8 mouse cellular contexts compared by ENCODE assay signal in genomic region chr10:29146858-29147640, GRCm38 (mm10). TPM values are rescaled to one million over a fixed set of nuclear protein-coding genes. Genes with fewer than 3 reads are reported as not detected.
DNase-seq lines count a peak whose midpoint lies in the region; ATAC-seq and TF ChIP-seq lines count a peak whose summit lies in the region.

No protein-coding gene starts in this region.

- TF ChIP-seq EP300 in stomach, postnatal 0 days (optimal IDR thresholded peaks at IDR 0.05), result no peak

- H3K27me3 ChIP-seq in heart, embryonic 12.5 days (replicated peaks), result peaks cover 60% of the 10 kb centered on the region
- peaks cover 60% of the 10 kb centered on the region for H3K27me3 ChIP-seq in kidney, embryonic 16.5 days (ENCODE audit: insufficient read depth, low read length)
- H3K27me3 ChIP-seq in limb, embryonic 15.5 days, result peaks cover 61% of the 10 kb centered on the region
- no peaks in the 10 kb centered on the region for H3K27me3 ChIP-seq in midbrain, postnatal 0 days (ENCODE audit: insufficient read depth, low read length)
- H3K27me3 ChIP-seq in stomach, postnatal 0 days (ENCODE audit: control insufficient read depth, insufficient read depth, low read length), result peaks cover 6% of the 10 kb centered on the region; the same call in 1 of the 2 replicates

- H3K9me3 ChIP-seq in heart, embryonic 12.5 days (replicated peaks), result no peaks in the 10 kb centered on the region
- no peaks in the 10 kb centered on the region for H3K9me3 ChIP-seq in kidney, embryonic 16.5 days (ENCODE audit: low read length)
- H3K9me3 ChIP-seq in limb, embryonic 15.5 days, result no peaks in the 10 kb centered on the region
- no peaks in the 10 kb centered on the region for H3K9me3 ChIP-seq in midbrain, postnatal 0 days (ENCODE audit: low read length)
- no peaks in the 10 kb centered on the region for H3K9me3 ChIP-seq in stomach, postnatal 0 days (ENCODE audit: control insufficient read depth, low read length)

- no peak for TF ChIP-seq CTCF in embryonic fibroblast, embryonic 13.5 days (IDR thresholded peaks at IDR 0.05; ENCODE audit: borderline replicate concordance, insufficient read depth, low read length)
- no peak for TF ChIP-seq CTCF in midbrain, postnatal 0 days (IDR thresholded peaks at IDR 0.05)
- TF ChIP-seq CTCF in stomach, postnatal 0 days (IDR thresholded peaks at IDR 0.05; ENCODE audit: low read depth), result no peak

- no peaks in the 10 kb centered on the region for H3K36me3 ChIP-seq in heart, embryonic 12.5 days
- no peaks in the 10 kb centered on the region for H3K36me3 ChIP-seq in kidney, embryonic 16.5 days (ENCODE audit: insufficient read depth, low read length)
- no peaks in the 10 kb centered on the region for H3K36me3 ChIP-seq in limb, embryonic 15.5 days
- peaks cover 2% of the 10 kb centered on the region; the same call in 1 of the 2 replicates for H3K36me3 ChIP-seq in midbrain, postnatal 0 days (ENCODE audit: insufficient read depth, low read length)
- no peaks in the 10 kb centered on the region for H3K36me3 ChIP-seq in stomach, postnatal 0 days (ENCODE audit: control insufficient read depth, insufficient read depth, low read length)

- peak overlapping the region; percentile 97 for H3K4me2 ChIP-seq in heart, embryonic 12.5 days
- peak overlapping the region; percentile 90 for H3K4me2 ChIP-seq in kidney, embryonic 16.5 days (replicated peaks; ENCODE audit: low read depth, low read length)
- peak overlapping the region; percentile 96 for H3K4me2 ChIP-seq in limb, embryonic 15.5 days
- H3K4me2 ChIP-seq in midbrain, postnatal 0 days (ENCODE audit: low read depth, low read length, poor library complexity, severe bottlenecking), result peak overlapping the region; percentile 88
- peak overlapping the region; percentile 77 for H3K4me2 ChIP-seq in stomach, postnatal 0 days (replicated peaks; ENCODE audit: low read depth)

- ATAC-seq in heart, embryonic 12.5 days (ENCODE audit: insufficient number of reproducible peaks, low FRiP score), result peak; percentile 79
- ATAC-seq in kidney, embryonic 16.5 days (ENCODE audit: low FRiP score, low TSS enrichment), result peak; percentile 96
- peak; percentile 74 for ATAC-seq in limb, embryonic 15.5 days (ENCODE audit: insufficient number of reproducible peaks, low FRiP score, low TSS enrichment, low read depth)
- ATAC-seq in midbrain, postnatal 0 days (ENCODE audit: low FRiP score), result peak; percentile 78
- peak; percentile 87 for ATAC-seq in stomach, postnatal 0 days (ENCODE audit: low FRiP score, low TSS enrichment)

- peak; percentile 64 to 79 for DNase-seq in urinary bladder, adult 18-20 months (ENCODE audit: low spot score in 2 of 2)
- no peak for DNase-seq in urinary bladder, postnatal 10 days (ENCODE audit: low spot score)
- peak; percentile 79 for DNase-seq in midbrain, postnatal 0 days (ENCODE audit: low spot score)
- DNase-seq in stomach, postnatal 0 days (ENCODE audit: low spot score), result peak; percentile 88

- under 1% methylated on average over 64 of the region's 65 CpGs for WGBS in heart, embryonic 12.5 days
- 1% methylated on average over 59 of the region's 65 CpGs for WGBS in kidney, embryonic 16.5 days
- WGBS in limb, embryonic 15.5 days, result 1% methylated on average over 59 of the region's 65 CpGs
- under 1% methylated on average over 53 of the region's 65 CpGs for WGBS in midbrain, postnatal 0 days
- under 1% methylated on average over 63 of the region's 65 CpGs for WGBS in stomach, postnatal 0 days

- no peaks in the 10 kb centered on the region for H3K4me1 ChIP-seq in embryonic fibroblast, embryonic 13.5 days (ENCODE audit: control insufficient read depth, insufficient read depth, low read length)
- H3K4me1 ChIP-seq in heart, embryonic 12.5 days (replicated peaks), result peaks cover 24% of the 10 kb centered on the region
- H3K4me1 ChIP-seq in kidney, embryonic 16.5 days (ENCODE audit: insufficient read depth, low read length), result peaks cover 16% of the 10 kb centered on the region
- H3K4me1 ChIP-seq in limb, embryonic 15.5 days, result peaks cover 25% of the 10 kb centered on the region
- H3K4me1 ChIP-seq in midbrain, postnatal 0 days (ENCODE audit: insufficient read depth, low read length), result no peaks in the 10 kb centered on the region; the same call in 1 of the 2 replicates
- H3K4me1 ChIP-seq in stomach, postnatal 0 days (replicated peaks; ENCODE audit: control insufficient read depth, insufficient read depth), result no peaks in the 10 kb centered on the region

- H3K27ac ChIP-seq in embryonic fibroblast, embryonic 13.5 days (ENCODE audit: insufficient read depth, low read length), result no peak overlapping the region
- no peak overlapping the region for H3K27ac ChIP-seq in heart, embryonic 12.5 days (ENCODE audit: poor library complexity, severe bottlenecking)
- no peak overlapping the region for H3K27ac ChIP-seq in kidney, embryonic 16.5 days (ENCODE audit: low read length)
- H3K27ac ChIP-seq in limb, embryonic 15.5 days, result no peak overlapping the region
- H3K27ac ChIP-seq in midbrain, postnatal 0 days (ENCODE audit: low read depth, low read length), result peak overlapping the region; percentile 99
- H3K27ac ChIP-seq in stomach, postnatal 0 days (replicated peaks), result no peak overlapping the region

- no peak for TF ChIP-seq POLR2A in embryonic fibroblast, embryonic 13.5 days (IDR thresholded peaks at IDR 0.05; ENCODE audit: low read depth, low read length)

- H3K4me3 ChIP-seq in embryonic fibroblast, embryonic 13.5 days (ENCODE audit: insufficient read depth, low read length), result peak overlapping the region; percentile 34
- peak overlapping the region; percentile 62 for H3K4me3 ChIP-seq in heart, embryonic 12.5 days
- peak overlapping the region; percentile 56 for H3K4me3 ChIP-seq in kidney, embryonic 16.5 days (ENCODE audit: low read length)
- H3K4me3 ChIP-seq in limb, embryonic 15.5 days, result peak overlapping the region; percentile 53
- peak overlapping the region; percentile 87 for H3K4me3 ChIP-seq in midbrain, postnatal 0 days (ENCODE audit: low read depth, low read length)
- peak overlapping the region; percentile 45 for H3K4me3 ChIP-seq in stomach, postnatal 0 days (ENCODE audit: low read depth, low read length)

- no peak overlapping the region for H3K9ac ChIP-seq in heart, embryonic 12.5 days
- H3K9ac ChIP-seq in kidney, embryonic 16.5 days (replicated peaks; ENCODE audit: low read length), result no peak overlapping the region
- H3K9ac ChIP-seq in limb, embryonic 15.5 days, result no peak overlapping the region
- peak overlapping the region; percentile 93 for H3K9ac ChIP-seq in midbrain, postnatal 0 days (replicated peaks; ENCODE audit: low read length, poor library complexity, severe bottlenecking)
- no peak overlapping the region for H3K9ac ChIP-seq in stomach, postnatal 0 days (ENCODE audit: low read length)

RNA-seq across cellular contexts. Expression of gene Soga3, which starts 3.4 kb away (rescaled TPM):
- polyA plus RNA-seq in embryonic fibroblast, embryonic 13.5 days (2011; ENCODE audit: insufficient read length, low read depth, missing spikeins), result 0.44 TPM in 1 of 2 replicates, not detected in the other
- 0.38 and 1.3 TPM in 2 replicates for polyA plus RNA-seq in heart, embryonic 12.5 days (2016; fragmentation: Nextera tagmentation; extraction: Ambion mirVana)
- polyA plus RNA-seq in kidney, embryonic 16.5 days (2015; fragmentation: Nextera tagmentation; extraction: Ambion mirVana), result 0.35 and 1.2 TPM in 2 replicates
- polyA plus RNA-seq in limb, embryonic 15.5 days (2015; fragmentation: Nextera tagmentation; extraction: Ambion mirVana), result 0.69 and 1.3 TPM in 2 replicates
- 156 and 164 TPM in 2 replicates for total RNA-seq in midbrain, postnatal 0 days (2014; rRNA removed)
- polyA plus RNA-seq in midbrain, postnatal 0 days (2015; fragmentation: Nextera tagmentation; extraction: Ambion mirVana), result 131 and 160 TPM in 2 replicates
- 1.8 and 2.2 TPM in 2 replicates for polyA plus RNA-seq in stomach, postnatal 0 days (2015; fragmentation: Nextera tagmentation; extraction: Ambion mirVana)

RNA-seq across cellular contexts. Expression of gene Gm49353, which starts 51.7 kb away (rescaled TPM):
- polyA plus RNA-seq in embryonic fibroblast, embryonic 13.5 days (2011; ENCODE audit: insufficient read length, low read depth, missing spikeins), result not detected in 2 replicates
- not detected in 2 replicates for polyA plus RNA-seq in heart, embryonic 12.5 days (2016; fragmentation: Nextera tagmentation; extraction: Ambion mirVana)
- not detected in 2 replicates for polyA plus RNA-seq in kidney, embryonic 16.5 days (2015; fragmentation: Nextera tagmentation; extraction: Ambion mirVana)
- polyA plus RNA-seq in limb, embryonic 15.5 days (2015; fragmentation: Nextera tagmentation; extraction: Ambion mirVana), result 0.34 and 0.51 TPM in 2 replicates
- total RNA-seq in midbrain, postnatal 0 days (2014; rRNA removed), result 14.9 and 20.6 TPM in 2 replicates
- 11.7 and 15.0 TPM in 2 replicates for polyA plus RNA-seq in midbrain, postnatal 0 days (2015; fragmentation: Nextera tagmentation; extraction: Ambion mirVana)
- polyA plus RNA-seq in stomach, postnatal 0 days (2015; fragmentation: Nextera tagmentation; extraction: Ambion mirVana), result 1.5 TPM in 1 of 2 replicates, not detected in the other

Comparison
In these comparisons a context has a peak if more than half of its experiments do, and no peak if none do; other contexts are left out.
1. H3K4me3 ChIP-seq: peak in every context shown above with its lines; median percentile 87 in midbrain, postnatal 0 days; 62 in heart, embryonic 12.5 days; 56 in kidney, embryonic 16.5 days; 53 in limb, embryonic 15.5 days; 45 in stomach, postnatal 0 days; 34 in embryonic fibroblast, embryonic 13.5 days.
2. RNA of gene Soga3, which starts 3.4 kb away (polyA plus RNA-seq): 131 to 160 TPM in midbrain, postnatal 0 days; 1.8 to 2.2 TPM in stomach, postnatal 0 days, 0.69 to 1.3 TPM in limb, embryonic 15.5 days, 0.44 TPM in embryonic fibroblast, embryonic 13.5 days, 0.38 to 1.3 TPM in heart, embryonic 12.5 days and 0.35 to 1.2 TPM in kidney, embryonic 16.5 days; every median in the first group is over 10 times any median in the second.
3. Peak in every context shown above with its lines, with median percentiles within 50 percentile points of each other: ATAC-seq and H3K4me2 ChIP-seq.